Mouse (Mus musculus): ENCODE data around the gene Sohlh1.
"Not testable (repeated sequence)": the region's sequence is repeated elsewhere in the genome, so short reads cannot be mapped to it uniquely, and the experiment has no call there.

Sohlh1 gene

DNA sequence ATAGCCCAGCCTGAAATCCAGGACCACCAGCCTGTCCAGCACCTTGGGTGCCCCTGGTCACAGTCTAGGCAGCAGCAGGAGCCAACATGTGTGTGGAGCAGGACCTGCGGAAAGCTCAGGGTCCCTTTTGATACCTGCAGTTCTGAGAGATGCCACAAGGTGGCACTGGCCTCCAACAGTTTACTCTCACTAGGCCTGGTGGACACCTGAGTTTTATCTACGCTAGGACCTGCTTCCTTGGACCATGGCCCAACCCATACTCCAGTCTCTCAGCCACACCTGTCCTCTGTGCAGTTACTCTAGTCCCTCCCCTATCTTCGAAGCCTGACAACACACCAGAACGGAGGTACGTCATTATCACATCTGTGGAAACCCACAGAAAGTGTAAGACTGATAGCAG, 10.8 kb downstream of the Sohlh1 start:
- peak; percentile 91 to 92 for DNase-seq

GRCm38 (mm10) chr2:25830786-25831185, 16.3 kb downstream of the Sohlh1 start:
- DNase-seq = no peak

DNA sequence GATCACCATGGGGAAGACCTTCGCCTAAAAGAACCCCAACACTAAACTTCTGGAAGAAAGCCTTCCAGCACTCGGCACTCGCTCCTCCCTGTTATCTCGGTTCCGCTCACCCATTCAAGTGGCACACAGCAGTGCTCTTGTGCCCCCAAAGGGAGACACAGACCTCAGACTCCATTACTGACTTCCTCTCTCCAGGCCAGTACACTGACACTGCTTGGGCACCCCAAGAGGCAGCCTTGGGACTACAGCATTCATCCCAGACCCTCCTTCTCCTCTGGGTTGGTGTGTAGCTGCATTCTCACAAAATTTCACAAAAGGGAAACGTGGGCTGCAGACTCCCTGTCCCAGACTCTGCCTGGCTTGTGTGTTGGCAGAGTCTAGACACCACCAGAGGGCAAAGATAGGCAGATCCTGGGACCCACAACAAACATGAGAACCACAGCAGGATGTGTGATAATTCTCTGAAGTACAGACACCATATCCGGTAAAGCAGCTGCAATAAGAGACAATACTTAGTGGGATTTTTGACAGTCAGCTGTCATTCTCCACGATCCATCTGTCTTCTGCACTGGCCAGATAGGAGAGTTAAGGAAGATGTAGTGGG, 18.6 kb downstream of the Sohlh1 start:
- no peak for DNase-seq

GRCm38 (mm10) chr2:25824751-25825150, 22.3 kb downstream of the Sohlh1 start:
- no peak for DNase-seq

DNA sequence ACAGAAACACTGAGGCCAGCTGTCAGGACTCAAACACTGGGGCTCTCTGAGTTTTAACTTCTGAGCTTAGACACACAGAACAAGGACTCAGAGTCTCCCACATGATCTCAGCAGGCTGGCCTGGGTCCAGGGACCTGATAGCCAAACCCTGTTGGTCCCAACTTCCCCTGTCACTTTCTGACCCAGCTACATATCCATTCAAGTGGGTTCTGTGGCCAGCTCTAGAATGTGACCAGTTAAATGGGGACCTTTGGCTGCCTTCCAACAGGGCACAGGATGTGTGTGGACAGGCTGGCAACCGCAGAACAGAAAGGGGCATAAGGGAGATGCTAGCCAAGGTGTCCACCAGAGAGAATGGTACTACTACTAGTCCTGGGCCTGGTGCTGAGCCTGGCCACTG, 24.2 kb downstream of the Sohlh1 start, which contains the start of gene Lcn9:
TSS of gene Lcn9 (plus strand) at position 348 of the 400 bp plus-strand sequence.
- DNase-seq = peak in 1 of 2 experiments; percentile 38

GRCm38 (mm10) chr2:25815748-25816147, 31.3 kb downstream of the Sohlh1 start, which contains the start of gene Glt6d1:
TSS of gene Glt6d1 (minus strand) at chr2:25815848.
- not testable (repeated sequence) for DNase-seq

- DNase-seq = no peak
Measured at GRCm38 (mm10) chr2:25813364-25813763, 33.7 kb downstream of the Sohlh1 start.

- no peak for DNase-seq
Measured at GRCm38 (mm10) chr2:25811711-25812110, 35.3 kb downstream of the Sohlh1 start.

DNA sequence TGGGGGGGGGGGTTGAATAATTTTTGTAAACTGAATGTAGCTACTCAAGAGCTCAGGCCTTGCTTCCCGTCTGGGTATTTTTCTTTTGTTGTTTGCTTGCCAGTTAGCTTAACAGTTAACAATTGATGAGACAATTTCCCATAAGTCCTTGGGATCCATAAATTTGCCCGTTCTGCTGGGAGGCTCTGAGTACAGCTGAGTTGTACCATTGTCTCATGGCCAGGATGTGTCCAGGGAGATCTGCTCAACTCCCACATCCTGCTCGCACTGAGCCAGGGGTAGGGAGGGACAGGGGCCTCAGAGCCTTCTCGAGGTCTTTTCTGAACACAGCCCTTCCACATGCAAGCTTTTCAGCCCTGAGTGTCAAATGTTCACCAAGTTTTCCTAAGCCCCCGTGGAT, 49.0 kb downstream of the Sohlh1 start:
- DNase-seq = no peak

- DNase-seq = no peak
Measured at GRCm38 (mm10) chr2:25797635-25798034, 49.4 kb downstream of the Sohlh1 start.

Data from cerebellum, postnatal 25 days (tissue).